Mouse (Mus musculus): ENCODE data around the gene Hk2.
"Not testable (repeated sequence)": the region's sequence is repeated elsewhere in the genome, so short reads cannot be mapped to it uniquely, and the experiment has no call there.

Gene Hk2

DNA sequence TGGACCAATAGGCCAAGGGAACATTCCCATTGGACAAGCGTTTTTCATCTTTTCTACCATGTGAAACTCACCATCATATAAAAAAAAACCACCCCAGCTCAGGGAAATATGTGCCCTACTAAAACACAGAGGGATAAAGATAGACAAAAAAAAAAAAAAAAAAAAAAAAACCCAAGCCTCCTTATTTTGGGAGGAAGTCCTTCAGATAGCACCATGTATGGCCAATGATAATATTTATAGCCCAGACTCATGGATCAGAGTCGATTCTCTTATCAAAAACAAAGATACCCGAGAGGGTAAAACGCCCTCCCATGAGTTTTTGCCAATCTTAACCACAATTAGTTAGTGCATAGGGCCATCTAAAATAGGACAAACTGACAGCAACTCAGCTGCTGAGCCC, 84.8 kb downstream of the Hk2 start:
- DNase-seq (ENCODE audit: low read depth, low spot score) = no peak

GRCm38 (mm10) chr6:82688586-82688985, 85.7 kb downstream of the Hk2 start:
- DNase-seq (ENCODE audit: low read depth, low spot score) = not testable (repeated sequence)

GRCm38 (mm10) chr6:82684136-82684535, 90.1 kb downstream of the Hk2 start:
- DNase-seq (ENCODE audit: low read depth, low spot score) = no peak

- peak; percentile 85 for DNase-seq (ENCODE audit: low read depth, low spot score)
These were observed 95.0 kb downstream of the Hk2 start for GRCm38 (mm10) chr6:82679286-82679685.

GRCm38 (mm10) chr6:82677629-82678028, 96.6 kb downstream of the Hk2 start:
- DNase-seq (ENCODE audit: low read depth, low spot score) = not testable (repeated sequence)
